Mouse (Mus musculus): ENCODE data around the gene Ndrg4. TPM values are rescaled to one million over a fixed set of nuclear protein-coding genes. Genes with fewer than 3 reads are reported as not detected.
"Not testable (repeated sequence)": the region's sequence is repeated elsewhere in the genome, so short reads cannot be mapped to it uniquely, and the experiment has no call there.

The Ndrg4 gene
- polyA plus RNA-seq, 1 experiment from 2014 or later = 87.3 TPM

- Histone ChIP-seq H3K9me3 (ENCODE audit: control insufficient read depth, low read length) (no peaks in the 10 kb centered on the region), H3K27me3 (ENCODE audit: control insufficient read depth, insufficient read depth, low read length) (no peaks in the 10 kb centered on the region), H3K36me3 (ENCODE audit: control insufficient read depth, insufficient read depth, low read length) (no peaks in the 10 kb centered on the region), H3K4me2 (ENCODE audit: low read depth) (no peak overlapping the region), H3K4me1 (ENCODE audit: control insufficient read depth, insufficient read depth, low read length) (no peaks in the 10 kb centered on the region), H3K4me3 (ENCODE audit: low read depth, low read length) (no peak overlapping the region), H3K27ac (ENCODE audit: low read depth, low read length) (no peak overlapping the region), H3K9ac (ENCODE audit: low read length) (no peak overlapping the region)
- 42% methylated on average over 5 of the region's 5 CpGs for WGBS
- ATAC-seq (ENCODE audit: insufficient read depth, low FRiP score, low TSS enrichment) (no peak), DNase-seq (ENCODE audit: low spot score) (no peak)
These were observed 20.3 kb upstream of the Ndrg4 start for GRCm38 (mm10) chr8:95656316-95657002.

GRCm38 (mm10) chr8:95657523-95657922, 19.3 kb upstream of the Ndrg4 start:
- no peak overlapping the region for H3K4me2 ChIP-seq (ENCODE audit: low read depth)
- no peak overlapping the region for H3K27ac ChIP-seq (ENCODE audit: low read depth, low read length)
- no peak overlapping the region for H3K9ac ChIP-seq (ENCODE audit: low read length)
- 51% methylated on average over 2 of the region's 2 CpGs for WGBS
- no peaks in the 10 kb centered on the region for H3K4me1 ChIP-seq (ENCODE audit: control insufficient read depth, insufficient read depth, low read length)
- ATAC-seq (ENCODE audit: insufficient read depth, low FRiP score, low TSS enrichment) = no peak
- no peak for DNase-seq (ENCODE audit: low spot score)
- H3K4me3 ChIP-seq (ENCODE audit: low read depth, low read length) = no peak overlapping the region
- H3K9me3 ChIP-seq (ENCODE audit: control insufficient read depth, low read length) = no peaks in the 10 kb centered on the region
- H3K36me3 ChIP-seq (ENCODE audit: control insufficient read depth, insufficient read depth, low read length) = no peaks in the 10 kb centered on the region
- no peaks in the 10 kb centered on the region for H3K27me3 ChIP-seq (ENCODE audit: control insufficient read depth, insufficient read depth, low read length)

- no peaks in the 10 kb centered on the region for H3K27me3 ChIP-seq (ENCODE audit: control insufficient read depth, insufficient read depth, low read length)
- H3K9ac ChIP-seq (ENCODE audit: low read length) = no peak overlapping the region
- H3K36me3 ChIP-seq (ENCODE audit: control insufficient read depth, insufficient read depth, low read length) = no peaks in the 10 kb centered on the region
- no peak overlapping the region for H3K4me2 ChIP-seq (ENCODE audit: low read depth)
- no peaks in the 10 kb centered on the region for H3K9me3 ChIP-seq (ENCODE audit: control insufficient read depth, low read length)
- 82% methylated on average over 6 of the region's 6 CpGs for WGBS
- ATAC-seq (ENCODE audit: insufficient read depth, low FRiP score, low TSS enrichment) (no peak), DNase-seq (ENCODE audit: low spot score) (no peak)
- no peaks in the 10 kb centered on the region for H3K4me1 ChIP-seq (ENCODE audit: control insufficient read depth, insufficient read depth, low read length)
- H3K27ac ChIP-seq (ENCODE audit: low read depth, low read length) = no peak overlapping the region
- no peak overlapping the region for H3K4me3 ChIP-seq (ENCODE audit: low read depth, low read length)
These were observed 16.4 kb upstream of the Ndrg4 start for GRCm38 (mm10) chr8:95660334-95660882.

GRCm38 (mm10) chr8:95661085-95661484, 15.7 kb upstream of the Ndrg4 start:
- Histone ChIP-seq H3K27ac (ENCODE audit: low read depth, low read length) (no peak overlapping the region), H3K4me2 (ENCODE audit: low read depth) (no peak overlapping the region), H3K9me3 (ENCODE audit: control insufficient read depth, low read length) (no peaks in the 10 kb centered on the region), H3K9ac (ENCODE audit: low read length) (no peak overlapping the region), H3K36me3 (ENCODE audit: control insufficient read depth, insufficient read depth, low read length) (no peaks in the 10 kb centered on the region), H3K4me1 (ENCODE audit: control insufficient read depth, insufficient read depth, low read length) (no peaks in the 10 kb centered on the region), H3K27me3 (ENCODE audit: control insufficient read depth, insufficient read depth, low read length) (no peaks in the 10 kb centered on the region), H3K4me3 (ENCODE audit: low read depth, low read length) (no peak overlapping the region)
- 75% methylated on average over 8 of the region's 8 CpGs for WGBS
- DNase-seq (ENCODE audit: low spot score) (no peak), ATAC-seq (ENCODE audit: insufficient read depth, low FRiP score, low TSS enrichment) (no peak)

GRCm38 (mm10) chr8:95661575-95661974, 15.2 kb upstream of the Ndrg4 start:
- DNase-seq (ENCODE audit: low spot score) (no peak), ATAC-seq (ENCODE audit: insufficient read depth, low FRiP score, low TSS enrichment) (no peak)
- Histone ChIP-seq H3K4me2 (ENCODE audit: low read depth) (no peak overlapping the region), H3K36me3 (ENCODE audit: control insufficient read depth, insufficient read depth, low read length) (no peaks in the 10 kb centered on the region), H3K27ac (ENCODE audit: low read depth, low read length) (no peak overlapping the region), H3K4me3 (ENCODE audit: low read depth, low read length) (no peak overlapping the region), H3K4me1 (ENCODE audit: control insufficient read depth, insufficient read depth, low read length) (no peaks in the 10 kb centered on the region), H3K9me3 (ENCODE audit: control insufficient read depth, low read length) (no peaks in the 10 kb centered on the region), H3K27me3 (ENCODE audit: control insufficient read depth, insufficient read depth, low read length) (no peaks in the 10 kb centered on the region), H3K9ac (ENCODE audit: low read length) (no peak overlapping the region)
- WGBS = 90% methylated on average over 6 of the region's 6 CpGs

GRCm38 (mm10) chr8:95662885-95663598, 13.7 kb upstream of the Ndrg4 start:
- Histone ChIP-seq H3K27ac (ENCODE audit: low read depth, low read length) (no peak overlapping the region), H3K4me2 (ENCODE audit: low read depth) (no peak overlapping the region), H3K4me1 (ENCODE audit: control insufficient read depth, insufficient read depth, low read length) (no peaks in the 10 kb centered on the region), H3K9ac (ENCODE audit: low read length) (no peak overlapping the region), H3K9me3 (ENCODE audit: control insufficient read depth, low read length) (no peaks in the 10 kb centered on the region), H3K27me3 (ENCODE audit: control insufficient read depth, insufficient read depth, low read length) (no peaks in the 10 kb centered on the region), H3K4me3 (ENCODE audit: low read depth, low read length) (no peak overlapping the region), H3K36me3 (ENCODE audit: control insufficient read depth, insufficient read depth, low read length) (no peaks in the 10 kb centered on the region)
- 88% methylated on average over 7 of the region's 7 CpGs for WGBS
- DNase-seq (ENCODE audit: low spot score) = no peak
- no peak for ATAC-seq (ENCODE audit: insufficient read depth, low FRiP score, low TSS enrichment)

GRCm38 (mm10) chr8:95663599-95663949, 13.2 kb upstream of the Ndrg4 start:
- WGBS = 69% methylated on average over 4 of the region's 4 CpGs

GRCm38 (mm10) chr8:95665813-95666452, 10.8 kb upstream of the Ndrg4 start:
- H3K4me1 ChIP-seq (ENCODE audit: control insufficient read depth, insufficient read depth, low read length); DNase-seq (ENCODE audit: low spot score); H3K4me2 ChIP-seq (ENCODE audit: low read depth); H3K9me3 ChIP-seq (ENCODE audit: control insufficient read depth, low read length); H3K36me3 ChIP-seq (ENCODE audit: control insufficient read depth, insufficient read depth, low read length); ATAC-seq (ENCODE audit: insufficient read depth, low FRiP score, low TSS enrichment); H3K9ac ChIP-seq (ENCODE audit: low read length); H3K27ac ChIP-seq (ENCODE audit: low read depth, low read length); H3K27me3 ChIP-seq (ENCODE audit: control insufficient read depth, insufficient read depth, low read length); H3K4me3 ChIP-seq (ENCODE audit: low read depth, low read length): not testable (repeated sequence)
- WGBS = 91% methylated on average over 11 of the region's 11 CpGs

More at GRCm38 (mm10) chr8:95663599-95663949, 13.2 kb upstream of the Ndrg4 start:
- H3K9me3 ChIP-seq (ENCODE audit: control insufficient read depth, low read length) = no peaks in the 10 kb centered on the region
- no peak overlapping the region for H3K4me2 ChIP-seq (ENCODE audit: low read depth)
- no peaks in the 10 kb centered on the region for H3K27me3 ChIP-seq (ENCODE audit: control insufficient read depth, insufficient read depth, low read length)
- no peak for ATAC-seq (ENCODE audit: insufficient read depth, low FRiP score, low TSS enrichment)
- H3K9ac ChIP-seq (ENCODE audit: low read length) = no peak overlapping the region
- no peak for DNase-seq (ENCODE audit: low spot score)
- no peak overlapping the region for H3K4me3 ChIP-seq (ENCODE audit: low read depth, low read length)
- no peaks in the 10 kb centered on the region for H3K36me3 ChIP-seq (ENCODE audit: control insufficient read depth, insufficient read depth, low read length)
- H3K27ac ChIP-seq (ENCODE audit: low read depth, low read length) = no peak overlapping the region
- no peaks in the 10 kb centered on the region for H3K4me1 ChIP-seq (ENCODE audit: control insufficient read depth, insufficient read depth, low read length)
